Mouse (Mus musculus) central nervous system, embryonic 11.5 days (tissue): ENCODE data around the gene Krt82. TPM values are rescaled to one million over a fixed set of nuclear protein-coding genes. Genes with fewer than 3 reads are reported as not detected.

Experiments used
- polyA plus RNA-seq: library from polyadenylated mRNA; depleted of rRNA; stranded (reverse); fragments of >200 nt; gene quantifications from 2 replicates; pipeline ENCODE4 v1.2.3, GENCODE M21; 2012; rRNA removed

Gene Krt82
- polyA plus RNA-seq: not detected in 2 replicates

GRCm38 (mm10) chr15:101550567-101550966, at the start of gene Krt82:
Krt82 (minus strand) TSS chr15:101550667.

GRCm38 (mm10) chr15:101573796-101574345, 23.4 kb upstream of the Krt82 start, which contains the start of gene Krt75:
Krt75 (minus strand) TSS chr15:101573904.

GRCm38 (mm10) chr15:101562850-101563249, 12.4 kb upstream of the Krt82 start, which contains the start of gene Krt90:
Krt90 (minus strand) TSS chr15:101562950.

GRCm38 (mm10) chr15:101532720-101533119, 17.7 kb downstream of the Krt82 start, which contains the start of gene Krt84:
Krt84 (minus strand) TSS chr15:101532820.

GRCm38 (mm10) chr15:101517161-101517560, 33.3 kb downstream of the Krt82 start, which contains the start of gene Gm49425:
Gm49425 (minus strand) TSS chr15:101517261.

GRCm38 (mm10) chr15:101491431-101491830, 59.0 kb downstream of the Krt82 start, which contains the start of gene Krt83:
Krt83 (minus strand) TSS chr15:101491512.

Other genes with a start within 250 kb of the Krt82 start
- 0.17 and 0.30 TPM in 2 replicates for gene Krt80, start 180.5 kb downstream of the Krt82 start, polyA plus RNA-seq
- 6.8 and 9.1 TPM in 2 replicates for gene Krt7, start 139.6 kb downstream of the Krt82 start, polyA plus RNA-seq
- gene Krt87, start 111.9 kb downstream of the Krt82 start, polyA plus RNA-seq: 0.06 and 0.27 TPM in 2 replicates
- not detected in 2 replicates for gene Krt88, start 102.9 kb downstream of the Krt82 start, polyA plus RNA-seq
- not detected in 2 replicates for gene Krt81, start 86.9 kb downstream of the Krt82 start, polyA plus RNA-seq
- gene Krt86, start 77.2 kb downstream of the Krt82 start, polyA plus RNA-seq: not detected in 2 replicates
- gene Krt83, start 59.2 kb downstream of the Krt82 start, polyA plus RNA-seq: not detected in 2 replicates
- not detected in 2 replicates for gene Gm49425, start 33.4 kb downstream of the Krt82 start, polyA plus RNA-seq
- not detected in 2 replicates for gene Krt84, start 17.8 kb downstream of the Krt82 start, polyA plus RNA-seq
- gene Krt90, start 12.3 kb upstream of the Krt82 start, polyA plus RNA-seq: 0.23 and 0.34 TPM in 2 replicates
- gene Krt75, start 23.2 kb upstream of the Krt82 start, polyA plus RNA-seq: 0.07 TPM in 1 of 2 replicates, not detected in the other
- gene Gm5414, start 77.5 kb upstream of the Krt82 start, polyA plus RNA-seq: not detected in 2 replicates
- gene Gm5478, start 96.7 kb upstream of the Krt82 start, polyA plus RNA-seq: not detected in 2 replicates
- gene Krt6b, start 129.6 kb upstream of the Krt82 start, polyA plus RNA-seq: not detected in 2 replicates
- 0.04 and 0.05 TPM in 2 replicates for gene Krt6a, start 143.6 kb upstream of the Krt82 start, polyA plus RNA-seq
- 3.2 and 10.1 TPM in 2 replicates for gene Krt5, start 162.2 kb upstream of the Krt82 start, polyA plus RNA-seq
- not detected in 2 replicates for gene Krt71, start 192.4 kb upstream of the Krt82 start, polyA plus RNA-seq
- gene Krt72, start 235.8 kb upstream of the Krt82 start, polyA plus RNA-seq: not detected in 2 replicates